Mouse (Mus musculus): Measurements from ENCODE around the gene Pde4a. TPM values are rescaled to one million over a fixed set of nuclear protein-coding genes. Genes with fewer than 3 reads are reported as not detected.
"Not testable (repeated sequence)": the region's sequence is repeated elsewhere in the genome, so short reads cannot be mapped to it uniquely, and the experiment has no call there.

Pde4a gene
- total RNA-seq, 2 experiments from 2014 or later: 22.1 to 23.2 TPM

DNA sequence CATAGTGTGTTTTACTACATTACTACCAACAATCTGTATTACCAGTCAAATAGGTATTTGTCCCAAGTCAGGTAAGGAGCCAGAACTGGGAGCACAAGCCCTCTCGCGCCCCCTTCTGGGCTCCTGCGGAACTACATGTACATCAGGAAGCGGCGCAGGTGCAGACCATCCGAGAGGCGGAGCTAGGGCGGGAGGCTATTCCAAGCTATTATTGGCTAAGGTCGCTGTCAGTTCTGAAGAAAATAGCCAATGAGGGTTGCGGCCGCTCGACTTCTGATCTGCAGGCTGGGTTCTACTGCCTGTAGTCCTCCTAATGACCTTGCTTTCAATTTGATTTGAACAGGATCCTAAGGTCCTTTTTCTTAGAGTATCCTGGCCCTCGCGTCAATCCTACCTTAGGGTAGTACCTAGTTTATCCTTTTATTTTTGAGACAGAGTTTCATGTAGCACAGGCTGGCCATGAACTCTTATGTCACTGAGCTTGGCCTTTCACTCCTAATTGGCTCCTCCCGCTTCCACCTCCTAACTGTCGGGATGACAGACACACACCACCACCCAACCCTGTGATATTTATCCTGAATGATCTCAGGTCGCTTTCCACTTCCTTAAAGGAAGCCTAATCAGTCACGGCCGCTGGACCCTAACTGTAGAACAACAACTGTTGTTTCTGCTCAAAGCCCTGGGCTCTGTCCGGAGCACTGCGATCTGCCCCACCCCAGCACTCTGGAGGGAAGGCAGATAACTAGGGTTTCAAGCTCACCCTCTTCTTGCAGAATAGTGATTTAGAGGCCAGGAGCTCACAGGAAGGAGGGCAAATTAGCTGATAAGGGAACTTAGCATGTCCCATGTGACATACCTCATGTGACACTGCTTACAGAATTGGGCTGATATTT, 55.2 kb downstream of the Pde4a start:
- peak; percentile 82 for DNase-seq

DNA sequence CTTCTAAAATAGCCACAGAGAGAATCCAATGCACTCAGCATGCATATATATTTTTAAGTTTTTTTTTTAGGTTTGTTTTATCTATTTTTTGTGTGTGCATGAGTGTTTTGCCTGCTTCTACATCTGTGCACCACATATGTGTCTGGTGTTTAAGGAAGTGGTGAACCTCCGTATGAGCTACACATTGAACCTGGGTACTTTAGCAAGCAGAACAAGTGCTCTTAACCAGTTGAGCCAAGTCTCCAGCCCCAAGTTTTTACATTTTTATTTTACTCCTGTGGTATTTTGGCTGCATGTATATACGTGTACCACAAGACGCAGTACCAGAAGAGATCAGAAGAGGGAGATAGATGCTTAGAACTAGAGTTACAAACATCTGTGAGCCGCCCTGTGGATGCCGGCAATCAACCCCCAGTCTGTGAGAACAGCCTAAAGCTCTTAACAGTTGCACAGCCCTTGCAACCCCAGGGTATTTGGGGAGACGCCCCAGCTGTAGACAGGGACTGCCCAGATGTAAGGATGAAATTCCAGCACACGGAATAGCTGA, 55.9 kb downstream of the Pde4a start:
- DNase-seq: no peak

DNA sequence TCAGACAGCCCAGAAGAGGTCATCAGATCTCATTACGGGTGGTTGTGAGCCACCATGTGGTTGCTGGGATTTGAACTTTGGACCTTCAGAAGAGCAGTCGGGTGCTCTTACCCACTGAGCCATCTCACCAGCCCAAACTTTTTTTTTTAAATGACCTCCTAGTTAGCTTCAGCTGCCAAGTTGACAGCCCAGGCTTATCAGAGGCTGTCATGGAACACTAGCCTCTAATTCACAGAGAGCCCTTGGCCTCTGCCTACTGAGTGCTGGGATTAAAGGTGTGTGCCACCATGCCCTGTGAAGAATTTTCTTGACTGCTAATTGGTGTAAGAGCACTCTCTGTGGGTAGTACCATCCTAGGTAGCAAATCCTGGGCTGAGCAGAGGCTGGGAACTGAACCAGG, 58.0 kb downstream of the Pde4a start:
- not testable (repeated sequence) for DNase-seq

GRCm38 (mm10) chr9:21223906-21224305, 58.4 kb downstream of the Pde4a start:
- no peak for DNase-seq

DNA sequence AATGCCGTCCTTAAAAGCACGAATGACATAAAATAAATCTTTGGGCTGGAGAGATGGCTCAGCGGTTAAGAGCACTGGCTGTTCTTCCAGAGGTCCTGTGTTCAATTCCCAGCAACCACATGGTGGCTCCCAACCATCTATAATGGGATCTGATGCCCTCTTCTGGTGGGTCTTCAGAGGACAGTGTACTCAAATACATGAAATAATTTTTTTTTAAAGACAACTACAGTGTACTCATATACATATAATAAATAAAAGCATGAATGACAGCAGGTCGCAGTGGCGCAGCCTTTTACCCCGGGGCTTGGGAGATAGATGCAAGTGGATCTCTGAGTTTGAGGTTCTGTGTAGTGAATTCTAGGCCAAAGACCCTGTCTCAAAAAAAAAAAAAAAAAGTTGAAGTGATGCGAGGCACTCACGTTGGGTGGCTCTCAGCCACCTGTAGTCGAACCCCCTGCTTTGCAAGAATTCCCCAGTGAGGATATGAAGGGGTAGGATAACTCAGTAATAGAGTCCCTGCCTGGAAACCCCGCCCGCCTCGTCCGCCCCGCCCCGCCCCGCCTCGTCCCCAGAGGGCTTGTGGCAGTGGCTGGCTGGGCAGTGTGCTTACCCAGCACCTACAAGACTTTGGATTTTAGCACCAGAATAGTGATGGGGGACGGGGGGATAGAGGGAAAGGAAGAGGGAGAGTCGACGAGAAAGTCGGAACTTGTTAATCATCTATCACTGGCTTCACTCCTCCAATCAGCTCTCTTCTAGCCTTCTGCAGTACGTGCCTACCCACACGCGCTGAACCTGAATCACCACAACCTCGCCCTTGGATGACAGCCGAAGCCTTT, 59.3 kb downstream of the Pde4a start:
- DNase-seq: no peak

DNA sequence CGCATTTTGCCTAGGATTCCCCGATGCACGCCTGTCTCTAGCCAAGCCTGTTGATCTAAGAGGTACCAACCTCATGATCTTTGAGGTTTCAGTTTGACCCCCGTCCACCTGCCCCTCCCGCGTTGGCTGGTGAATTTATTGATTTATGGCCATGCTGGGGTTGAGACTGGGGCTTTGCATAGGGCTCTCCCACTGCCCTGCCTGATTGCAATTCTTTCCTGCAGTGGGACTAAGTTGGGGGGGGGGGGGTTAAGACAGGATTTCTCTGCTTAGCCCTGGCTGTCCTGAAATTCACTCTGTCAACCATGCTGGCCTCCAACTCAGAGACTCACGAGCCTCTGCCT, 59.9 kb downstream of the Pde4a start:
- DNase-seq: no peak

DNA sequence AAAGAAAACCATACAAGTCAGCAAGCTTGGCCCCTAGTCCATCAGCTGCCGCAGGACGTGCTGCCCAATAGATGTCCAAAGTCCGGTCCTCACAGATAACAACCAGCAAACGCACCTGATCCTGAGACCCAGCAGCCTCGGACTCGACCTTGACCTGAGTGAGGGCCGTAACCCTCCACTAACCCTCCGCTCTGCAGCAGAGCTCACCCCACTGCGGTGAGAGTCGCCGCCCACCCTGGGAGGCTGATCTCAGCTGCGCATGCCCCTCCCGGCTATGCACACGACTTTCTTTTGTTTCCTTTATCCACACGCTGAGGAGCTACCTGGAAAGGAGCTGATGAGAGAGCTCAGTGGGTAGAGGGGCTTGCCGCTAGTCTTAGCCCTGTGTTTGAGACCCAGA, 61.8 kb downstream of the Pde4a start:
- no peak for DNase-seq

GRCm38 (mm10) chr9:21231551-21231950, 66.0 kb downstream of the Pde4a start:
- no peak for DNase-seq

DNA sequence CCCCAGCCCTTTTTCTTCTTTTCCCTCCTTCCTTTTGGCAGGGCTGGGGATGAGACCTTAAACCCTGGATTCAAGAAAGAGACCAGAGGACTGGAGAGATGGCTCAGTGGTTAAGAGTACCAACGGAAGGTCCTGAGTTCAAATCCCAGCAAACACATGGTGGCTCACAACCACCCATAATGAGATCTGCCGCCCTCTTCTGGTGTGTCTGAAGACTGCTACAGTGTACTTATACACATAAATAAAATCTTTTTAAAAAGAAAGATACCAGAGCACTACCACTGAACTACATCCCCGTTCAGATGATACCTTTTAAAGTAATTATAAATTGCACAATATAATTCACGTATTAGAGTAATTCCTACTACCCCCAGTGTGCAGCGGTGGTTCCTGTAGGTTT, 67.4 kb downstream of the Pde4a start:
- no peak for DNase-seq

DNA sequence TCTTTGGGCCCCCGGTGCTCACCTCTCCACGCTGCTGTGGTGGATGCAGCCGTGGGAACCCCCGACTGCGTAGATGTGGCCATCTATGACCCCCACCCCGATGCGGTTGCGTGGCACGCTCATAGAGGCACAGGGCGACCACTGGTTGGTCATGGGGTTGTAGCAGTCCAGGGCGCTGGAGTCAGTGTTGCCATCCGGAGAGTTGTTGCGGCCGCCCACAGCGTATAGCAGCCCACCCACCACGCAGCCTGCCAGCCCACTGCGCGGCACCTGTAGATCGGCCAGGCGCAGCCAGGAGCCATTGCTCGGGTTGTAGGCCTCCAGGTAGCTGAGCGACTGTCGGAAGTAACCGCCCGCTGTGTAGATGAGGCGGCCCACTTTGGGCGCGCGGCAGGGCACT, 67.9 kb downstream of the Pde4a start:
- DNase-seq: no peak

- DNase-seq: no peak
Measured at GRCm38 (mm10) chr9:21233805-21234204, 68.3 kb downstream of the Pde4a start.

DNA sequence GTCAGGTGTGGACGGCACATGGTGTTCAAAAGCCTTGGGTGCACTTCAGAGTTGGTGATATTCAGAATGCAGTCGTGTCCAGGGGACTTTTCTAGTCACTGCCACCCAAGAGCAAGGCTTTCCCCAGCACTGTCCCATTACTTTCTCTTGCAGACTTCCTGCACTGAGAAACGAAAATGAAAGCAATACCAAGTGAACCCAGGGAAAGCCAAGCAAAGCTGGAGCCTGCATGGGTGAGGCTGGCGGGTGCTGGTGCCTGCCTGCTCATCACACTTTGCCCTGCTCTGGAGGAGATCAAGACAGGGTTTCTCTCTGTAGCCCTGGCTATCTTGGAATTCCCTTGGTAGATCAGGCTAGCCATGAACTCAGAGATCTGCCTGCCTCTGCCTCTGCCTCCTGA, 69.8 kb downstream of the Pde4a start:
- no peak for DNase-seq

DNA sequence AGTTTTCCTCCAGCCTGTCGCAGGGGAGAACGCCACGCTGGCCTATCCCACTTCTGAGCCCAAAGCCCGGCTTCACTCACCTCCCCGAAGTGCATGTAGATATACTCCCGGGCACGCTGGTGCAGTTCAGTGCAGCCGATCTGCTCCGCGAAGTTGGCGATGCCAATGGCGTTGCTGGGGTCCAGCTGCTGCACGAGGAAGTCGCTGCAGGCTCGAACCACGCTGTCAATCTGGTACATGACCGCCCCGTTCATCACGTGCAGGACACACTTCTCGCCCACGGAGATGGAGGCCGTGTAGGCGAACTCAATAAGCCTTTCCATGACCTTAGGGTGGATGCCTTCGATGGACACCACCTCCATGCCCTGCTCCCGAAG, 71.5 kb downstream of the Pde4a start:
- DNase-seq: no peak

DNA sequence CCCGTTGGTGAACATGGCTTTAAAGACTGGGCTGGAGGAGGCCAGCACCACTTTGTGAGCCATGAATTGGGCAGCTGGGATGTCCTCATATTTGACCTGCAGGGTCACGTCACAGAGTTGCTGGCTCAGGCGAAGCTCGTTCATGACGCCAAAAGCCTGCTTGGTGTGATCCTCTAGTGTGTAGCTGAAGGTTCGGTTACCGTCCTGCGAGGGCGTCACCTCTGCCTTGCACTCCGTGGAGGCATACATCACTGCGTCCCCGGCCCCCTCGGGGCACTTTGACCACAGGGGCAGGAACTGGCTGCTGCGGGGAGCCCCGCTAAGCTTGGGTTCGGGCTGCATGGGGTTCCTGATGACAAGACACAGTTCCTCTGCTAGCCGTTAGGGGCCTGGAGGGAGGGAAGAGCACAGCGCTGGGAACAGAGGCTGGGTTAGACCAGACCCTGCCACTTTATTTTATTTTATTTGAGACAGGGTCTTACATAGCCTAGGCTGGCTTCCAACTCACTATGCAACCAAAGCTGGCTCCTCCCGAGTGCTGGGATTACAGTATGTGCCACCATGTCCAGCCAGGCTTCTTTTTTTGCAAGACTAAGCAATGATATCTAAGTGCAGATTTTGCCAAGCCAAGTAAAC, 72.0 kb downstream of the Pde4a start:
- peak; percentile 32 for DNase-seq

DNA sequence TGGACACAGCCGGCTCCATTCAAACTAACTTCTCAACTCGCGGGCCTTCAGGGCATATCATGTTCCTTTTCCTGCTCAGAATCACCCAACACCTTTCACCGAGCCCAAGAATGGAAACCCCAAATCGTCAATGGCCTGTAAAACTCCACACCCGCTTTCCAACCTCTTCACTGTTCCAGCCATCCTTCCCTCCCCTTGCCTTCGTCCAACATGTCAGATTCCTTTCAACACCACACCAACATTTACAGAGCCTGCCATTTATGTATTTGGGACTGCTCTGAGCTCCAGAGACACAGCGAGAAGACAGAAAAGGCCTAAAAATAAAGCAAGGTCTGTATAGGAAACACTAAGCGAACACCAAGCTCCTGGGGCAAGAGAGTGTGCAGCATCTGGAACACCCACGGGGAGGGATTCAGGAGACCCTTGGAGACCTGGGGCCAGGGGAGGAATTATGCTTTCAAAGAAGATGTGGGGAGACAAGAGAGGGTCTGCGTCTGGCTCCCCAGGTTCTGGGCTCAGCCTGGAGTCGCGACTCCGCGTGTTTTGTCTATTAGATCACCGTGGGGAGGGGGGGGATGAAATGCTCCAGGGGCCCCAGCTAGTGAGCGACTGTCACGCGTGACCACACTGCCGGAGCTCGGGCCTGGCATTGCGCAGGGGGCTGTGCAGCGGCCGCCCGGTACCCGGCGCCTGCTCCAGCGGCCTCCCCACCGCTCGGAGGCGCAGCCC, 72.7 kb downstream of the Pde4a start:
- no peak for DNase-seq

DNA sequence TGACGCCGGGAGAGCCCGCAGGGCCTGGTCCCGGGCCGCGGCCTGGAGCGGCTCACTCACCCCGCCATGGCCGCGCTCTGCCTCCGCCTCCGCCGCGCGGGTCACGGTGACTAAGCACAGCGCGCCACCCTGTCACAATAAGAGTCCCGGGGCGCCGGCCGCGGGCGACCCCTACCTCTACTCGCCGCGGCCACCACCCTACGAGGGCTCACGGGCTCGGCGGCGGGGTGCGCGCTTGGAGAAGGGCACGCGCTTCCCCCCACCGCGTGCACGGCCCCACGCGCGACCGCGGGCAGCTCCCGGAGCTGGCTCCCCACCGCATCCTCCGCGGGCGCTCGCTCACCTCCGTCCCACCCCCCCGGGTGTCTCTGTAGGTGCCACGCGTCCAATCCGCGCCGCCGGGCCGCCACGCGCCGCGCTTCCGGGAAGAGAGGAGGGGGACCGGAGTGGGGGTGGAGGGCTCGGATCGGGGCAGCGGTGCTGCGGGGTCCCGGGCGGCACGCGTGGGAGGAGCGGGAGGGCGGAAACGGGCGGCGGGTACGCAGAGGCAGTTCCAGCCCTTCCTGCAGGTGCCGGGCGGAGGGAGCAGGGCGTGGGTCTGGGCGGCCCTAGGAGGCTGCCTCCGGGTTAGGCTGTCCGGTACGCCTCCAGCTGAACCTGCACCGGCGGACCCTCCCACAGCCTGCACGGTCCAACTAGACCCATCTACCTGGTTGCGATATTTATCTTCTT, 73.4 kb downstream of the Pde4a start, which contains the start of gene Keap1:
Gene Keap1 (minus strand): TSS at position 629 of the 732 bp plus-strand sequence.
- DNase-seq: peak; percentile 85

GRCm38 (mm10) chr9:21239465-21239848, 73.9 kb downstream of the Pde4a start:
- DNase-seq: no peak

- DNase-seq: peak; percentile 70
Measured at GRCm38 (mm10) chr9:21241343-21241742, 75.8 kb downstream of the Pde4a start.

GRCm38 (mm10) chr9:21243826-21244427, 78.4 kb downstream of the Pde4a start:
- no peak for DNase-seq

GRCm38 (mm10) chr9:21244428-21245112, 79.1 kb downstream of the Pde4a start:
- no peak for DNase-seq
